Mouse (Mus musculus): ENCODE results near the gene Ripor2. TPM values are rescaled to one million over a fixed set of nuclear protein-coding genes. Genes with fewer than 3 reads are reported as not detected.

Ripor2 gene
- polyA plus RNA-seq, 1 experiment: 0.03 TPM

DNA sequence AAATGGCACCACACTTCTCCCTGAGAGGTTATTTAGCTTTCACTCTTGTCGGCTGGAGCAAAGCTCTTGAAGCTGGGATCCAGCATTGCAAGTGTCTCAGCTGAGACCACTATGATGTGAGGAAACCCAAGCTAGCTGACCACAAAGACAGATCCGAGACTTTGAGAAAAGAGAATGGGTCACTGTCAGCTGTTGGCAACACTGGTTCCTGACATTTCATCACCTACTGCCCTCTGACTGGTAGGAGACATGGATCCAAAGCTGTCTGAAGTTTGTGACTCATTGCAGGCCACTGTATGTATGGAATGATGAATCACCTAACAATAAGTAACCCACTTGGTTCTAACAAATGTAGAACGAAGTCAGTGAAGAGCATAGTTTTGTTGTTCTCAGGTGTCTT, 64.3 kb downstream of the Ripor2 start:
- no peak overlapping the region for H3K4me3 ChIP-seq (replicated peaks)
- no peaks in the 10 kb centered on the region for H3K36me3 ChIP-seq (ENCODE audit: control insufficient read depth)
- H3K4me1 ChIP-seq (ENCODE audit: control insufficient read depth): no peaks in the 10 kb centered on the region
- no peaks in the 10 kb centered on the region for H3K27me3 ChIP-seq (ENCODE audit: control insufficient read depth)
- no peak for TF ChIP-seq TAL1 (IDR thresholded peaks at IDR 0.05; ENCODE audit: low read length)
- no peak for TF ChIP-seq GATA1 (IDR thresholded peaks at IDR 0.05; ENCODE audit: low read length)
- H3K9me3 ChIP-seq (ENCODE audit: control insufficient read depth, low read length): no peaks in the 10 kb centered on the region

DNA sequence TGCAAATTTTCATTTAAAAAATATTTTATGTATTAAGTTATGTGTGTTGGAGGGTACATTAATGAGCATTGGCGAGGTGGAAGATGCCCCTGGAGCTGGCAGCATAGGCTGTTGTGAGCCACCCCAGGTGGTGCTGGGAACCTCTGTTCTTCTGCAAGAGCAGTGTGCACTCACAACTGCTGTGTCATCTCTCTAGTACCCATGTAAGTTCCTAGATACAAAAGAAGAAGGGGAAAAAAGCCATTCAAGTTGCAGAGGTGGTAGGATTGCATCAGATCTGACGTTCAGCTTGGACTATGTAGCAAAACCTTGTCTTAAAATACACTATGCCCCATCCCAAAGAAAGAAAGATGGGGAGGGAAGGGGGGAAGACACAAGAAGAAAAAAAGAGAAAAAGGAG, 65.5 kb downstream of the Ripor2 start:
- Histone ChIP-seq H3K4me3 (replicated peaks) (no peak overlapping the region), H3K9me3 (ENCODE audit: control insufficient read depth, low read length) (no peaks in the 10 kb centered on the region), H3K36me3 (ENCODE audit: control insufficient read depth) (no peaks in the 10 kb centered on the region), H3K4me1 (ENCODE audit: control insufficient read depth) (no peaks in the 10 kb centered on the region), H3K27me3 (ENCODE audit: control insufficient read depth) (no peaks in the 10 kb centered on the region)
- no peak for TF ChIP-seq TAL1 (IDR thresholded peaks at IDR 0.05; ENCODE audit: low read length)
- no peak for TF ChIP-seq GATA1 (IDR thresholded peaks at IDR 0.05; ENCODE audit: low read length)

- Histone ChIP-seq H3K27me3 (ENCODE audit: control insufficient read depth) (no peaks in the 10 kb centered on the region), H3K4me3 (replicated peaks) (no peak overlapping the region), H3K36me3 (ENCODE audit: control insufficient read depth) (no peaks in the 10 kb centered on the region), H3K4me1 (ENCODE audit: control insufficient read depth) (no peaks in the 10 kb centered on the region), H3K9me3 (ENCODE audit: control insufficient read depth, low read length) (no peaks in the 10 kb centered on the region)
- TF ChIP-seq GATA1 (IDR thresholded peaks at IDR 0.05; ENCODE audit: low read length) (no peak), TAL1 (IDR thresholded peaks at IDR 0.05; ENCODE audit: low read length) (no peak)
Observed at GRCm38 (mm10) chr13:24648027-24648426, 66.0 kb downstream of the Ripor2 start.

- no peaks in the 10 kb centered on the region for H3K9me3 ChIP-seq (ENCODE audit: control insufficient read depth, low read length)
- no peaks in the 10 kb centered on the region for H3K27me3 ChIP-seq (ENCODE audit: control insufficient read depth)
- no peaks in the 10 kb centered on the region for H3K36me3 ChIP-seq (ENCODE audit: control insufficient read depth)
- no peaks in the 10 kb centered on the region for H3K4me1 ChIP-seq (ENCODE audit: control insufficient read depth)
- H3K4me3 ChIP-seq (replicated peaks): no peak overlapping the region
- TF ChIP-seq TAL1 (IDR thresholded peaks at IDR 0.05; ENCODE audit: low read length) (no peak), GATA1 (IDR thresholded peaks at IDR 0.05; ENCODE audit: low read length) (no peak)
Observed at GRCm38 (mm10) chr13:24648668-24649067, 66.7 kb downstream of the Ripor2 start.

DNA sequence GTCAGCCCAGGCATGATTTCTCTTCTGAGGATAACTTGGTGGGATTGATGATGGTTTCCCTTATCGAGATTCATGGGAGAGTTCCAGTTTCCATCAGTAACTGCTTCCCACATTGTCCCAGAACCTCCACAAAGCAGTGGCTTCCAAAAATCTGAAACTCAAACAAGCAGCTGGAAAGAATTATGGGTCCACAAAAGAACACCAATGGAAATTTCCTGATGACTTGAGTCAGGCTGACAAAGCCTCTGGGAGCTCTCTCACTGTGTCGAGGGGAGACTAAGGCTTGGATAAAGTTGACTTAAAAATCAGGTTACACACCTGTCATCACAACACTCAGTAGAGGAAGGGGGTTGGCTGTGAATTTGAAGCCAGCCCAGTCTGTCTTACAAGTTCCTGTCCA, 67.1 kb downstream of the Ripor2 start:
- Histone ChIP-seq H3K4me1 (ENCODE audit: control insufficient read depth) (no peaks in the 10 kb centered on the region), H3K9me3 (ENCODE audit: control insufficient read depth, low read length) (no peaks in the 10 kb centered on the region)
- no peak for TF ChIP-seq TAL1 (IDR thresholded peaks at IDR 0.05; ENCODE audit: low read length)
- TF ChIP-seq GATA1 (IDR thresholded peaks at IDR 0.05; ENCODE audit: low read length): no peak

DNA sequence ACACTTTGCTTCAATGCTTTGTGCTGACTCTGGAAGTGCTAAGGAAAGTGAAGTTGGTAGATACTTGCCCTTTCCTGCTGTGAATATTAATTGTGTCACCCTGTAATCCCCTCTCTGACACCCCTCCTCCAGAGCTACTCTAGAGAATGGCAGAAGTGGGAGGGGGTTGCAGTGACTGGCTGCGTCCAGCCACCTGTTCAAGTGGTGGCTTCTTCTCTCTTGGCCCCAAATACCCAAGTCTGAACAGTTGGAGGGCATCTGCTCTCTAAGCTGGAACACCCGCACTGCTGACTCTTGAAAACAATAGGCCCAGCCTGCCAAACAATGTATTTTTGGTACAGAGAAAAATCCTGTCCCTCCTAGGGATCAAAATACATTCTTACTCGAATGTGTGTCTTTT, 69.0 kb downstream of the Ripor2 start:
- H3K9me3 ChIP-seq (ENCODE audit: control insufficient read depth, low read length): no peaks in the 10 kb centered on the region
- TF ChIP-seq TAL1 (IDR thresholded peaks at IDR 0.05; ENCODE audit: low read length) (no peak), GATA1 (IDR thresholded peaks at IDR 0.05; ENCODE audit: low read length) (no peak)
- no peaks in the 10 kb centered on the region for H3K36me3 ChIP-seq (ENCODE audit: control insufficient read depth)
- peaks cover 2% of the 10 kb centered on the region; the same call in 1 of the 2 replicates for H3K4me1 ChIP-seq (ENCODE audit: control insufficient read depth)
- no peaks in the 10 kb centered on the region for H3K27me3 ChIP-seq (ENCODE audit: control insufficient read depth)
- no peak overlapping the region for H3K4me3 ChIP-seq (replicated peaks)

More for the DNA sequence above, 67.1 kb downstream of the Ripor2 start:
- Histone ChIP-seq H3K4me3 (replicated peaks) (no peak overlapping the region), H3K27me3 (ENCODE audit: control insufficient read depth) (no peaks in the 10 kb centered on the region), H3K36me3 (ENCODE audit: control insufficient read depth) (no peaks in the 10 kb centered on the region)

DNA sequence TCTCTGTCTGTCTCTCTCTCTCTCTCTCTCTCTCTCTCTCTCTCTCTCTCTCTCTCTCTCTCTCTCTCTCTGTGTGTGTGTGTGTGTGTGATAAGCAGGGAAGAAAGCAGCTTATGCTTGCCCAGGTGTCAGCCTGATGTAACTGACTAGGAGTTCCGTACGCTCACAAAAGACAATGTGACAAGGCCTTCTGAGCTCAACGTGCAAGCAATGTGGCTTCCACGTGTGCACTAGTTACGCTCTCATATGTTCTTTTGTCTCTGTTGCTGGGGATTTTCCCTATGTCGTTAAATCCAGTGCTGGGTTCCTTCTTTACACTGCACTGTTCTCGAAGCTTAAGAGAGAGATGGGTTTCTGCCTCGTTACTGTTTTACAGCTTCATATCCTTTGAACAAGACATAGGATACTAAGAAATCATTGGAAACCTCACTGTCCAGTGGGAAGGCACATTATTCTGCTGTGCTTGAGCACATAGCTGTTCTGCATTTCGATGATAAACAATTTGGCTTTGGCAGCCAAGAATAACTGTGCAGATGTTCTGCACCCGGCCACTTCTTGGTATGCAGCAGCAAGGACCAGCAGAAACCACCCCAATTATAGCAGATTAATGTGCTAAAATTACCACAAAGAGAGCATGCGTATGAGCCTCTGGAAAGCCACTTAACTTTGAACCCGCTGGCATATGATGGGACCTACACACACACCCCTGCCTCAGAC, 73.1 kb downstream of the Ripor2 start:
- Histone ChIP-seq H3K9me3 (ENCODE audit: control insufficient read depth, low read length) (no peaks in the 10 kb centered on the region), H3K36me3 (ENCODE audit: control insufficient read depth) (no peaks in the 10 kb centered on the region), H3K4me3 (replicated peaks) (no peak overlapping the region), H3K27me3 (ENCODE audit: control insufficient read depth) (no peaks in the 10 kb centered on the region), H3K4me1 (ENCODE audit: control insufficient read depth) (peaks cover 2% of the 10 kb centered on the region; the same call in 1 of the 2 replicates)
- TF ChIP-seq GATA1 (IDR thresholded peaks at IDR 0.05; ENCODE audit: low read length) (no peak), TAL1 (IDR thresholded peaks at IDR 0.05; ENCODE audit: low read length) (no peak)

- Histone ChIP-seq H3K9me3 (ENCODE audit: control insufficient read depth, low read length) (no peaks in the 10 kb centered on the region), H3K27me3 (ENCODE audit: control insufficient read depth) (no peaks in the 10 kb centered on the region), H3K4me1 (ENCODE audit: control insufficient read depth) (peaks cover 2% of the 10 kb centered on the region; the same call in 1 of the 2 replicates), H3K36me3 (ENCODE audit: control insufficient read depth) (no peaks in the 10 kb centered on the region), H3K4me3 (replicated peaks) (no peak overlapping the region)
- TF ChIP-seq GATA1 (IDR thresholded peaks at IDR 0.05; ENCODE audit: low read length) (no peak), TAL1 (IDR thresholded peaks at IDR 0.05; ENCODE audit: low read length) (no peak)
Observed at GRCm38 (mm10) chr13:24656719-24657497, 74.9 kb downstream of the Ripor2 start.

DNA sequence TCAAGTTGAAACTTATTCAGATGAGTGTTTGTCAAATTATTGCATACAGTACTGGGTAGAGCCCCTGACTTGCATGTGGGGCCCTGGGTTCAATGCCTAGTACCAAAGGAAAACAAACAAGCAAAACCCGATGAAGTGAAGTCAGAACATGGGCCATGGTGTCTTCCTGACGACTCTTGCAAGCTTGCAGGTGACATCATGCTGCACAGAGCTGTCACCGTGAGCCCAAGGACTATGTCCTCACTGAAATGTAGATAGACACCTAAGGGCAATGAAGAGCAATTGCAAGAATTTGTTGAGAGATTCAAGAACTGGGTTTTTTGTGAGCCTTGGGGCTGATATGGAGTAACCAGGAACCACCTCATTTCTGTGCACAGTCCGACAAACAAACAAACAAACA, 84.8 kb downstream of the Ripor2 start:
- H3K4me1 ChIP-seq (ENCODE audit: control insufficient read depth): no peaks in the 10 kb centered on the region
- TF ChIP-seq GATA1 (IDR thresholded peaks at IDR 0.05; ENCODE audit: low read length) (no peak), TAL1 (IDR thresholded peaks at IDR 0.05; ENCODE audit: low read length) (no peak)
- no peaks in the 10 kb centered on the region for H3K36me3 ChIP-seq (ENCODE audit: control insufficient read depth)
- no peaks in the 10 kb centered on the region for H3K9me3 ChIP-seq (ENCODE audit: control insufficient read depth, low read length)
- H3K4me3 ChIP-seq (replicated peaks): no peak overlapping the region
- no peaks in the 10 kb centered on the region for H3K27me3 ChIP-seq (ENCODE audit: control insufficient read depth)

Data from erythroblast, embryonic 14.5 days (primary cell).